Mouse (Mus musculus) ES-E14 (cell line): ENCODE measurements at regions not wholly inside any gene's neighbourhood (a gene's known extent, or its start where the extent isn't known, plus 50 kb on each side); places are given as distances from the start of the nearest gene placed in this dataset.

Experiments
- DNase-seq: peaks from one replicate; pipeline ENCODE4 v3.0.0-alpha.2; 2013; ENCODE audit warnings: low read depth, low spot score
- H3K27ac ChIP-seq: 2 replicates; pipeline ENCODE4 v1.5.1; 2012; ENCODE audit warnings: low read depth, mild to moderate bottlenecking, low read length, moderate library complexity, mixed read lengths; ENCODE audit not compliant: poor library complexity, insufficient read depth, severe bottlenecking
- H3K36me3 ChIP-seq: 2 replicates; pipeline ENCODE4 v1.6.1; 2012; ENCODE audit warnings: mild to moderate bottlenecking, low read length, moderate library complexity, mixed read lengths; ENCODE audit not compliant: control insufficient read depth, poor library complexity, insufficient read depth, severe bottlenecking
- H3K4me1 ChIP-seq, 2 experiments: fragments of 150-350 bp in 1 of 2; sonication (generic) in 1 of 2; 2 replicates each; pipeline ENCODE4 v1.6.1; 2012; ENCODE audit warnings: low read length in 2 of 2, mild to moderate bottlenecking in 1 of 2, mixed read lengths in 1 of 2; ENCODE audit not compliant: control insufficient read depth in 2 of 2, insufficient read depth in 2 of 2, poor library complexity in 1 of 2
- H3K4me3 ChIP-seq, 2 experiments: fragments of 150-350 bp in 1 of 2; sonication (generic) in 1 of 2; 2 replicates each; pipeline ENCODE4 v1.5.1; 2012; ENCODE audit warnings: low read length in 2 of 2, low read depth in 1 of 2, mild to moderate bottlenecking in 1 of 2, mixed read lengths in 1 of 2; ENCODE audit not compliant: insufficient read depth in 1 of 2, poor library complexity in 1 of 2, severe bottlenecking in 1 of 2
- H3K9ac ChIP-seq: 2 replicates; pipeline ENCODE4 v1.6.1; 2012; ENCODE audit warnings: low read depth, mild to moderate bottlenecking, low read length, mixed read lengths; ENCODE audit not compliant: poor library complexity, insufficient read depth, severe bottlenecking
- H3K9me3 ChIP-seq: fragments of 150-350 bp; sonication (generic); 2 replicates; pipeline ENCODE4 v1.6.1; 2012; ENCODE audit warnings: low read depth, mild to moderate bottlenecking, low read length; ENCODE audit not compliant: control insufficient read depth, insufficient read depth
- CHD2 ChIP-seq: IDR thresholded peaks from 2 replicates; pipeline ENCODE4 v1.6.1; 2014; ENCODE audit warnings: mild to moderate bottlenecking, low read depth, low read length, inconsistent platforms
- HCFC1 ChIP-seq: IDR thresholded peaks from 2 replicates; pipeline ENCODE4 v1.6.1; 2012; ENCODE audit warnings: low read length, inconsistent platforms, borderline replicate concordance; ENCODE audit not compliant: insufficient read depth
- MAFK ChIP-seq: IDR thresholded peaks from 2 replicates; pipeline ENCODE4 v1.6.1; 2014; ENCODE audit warnings: mild to moderate bottlenecking, low read depth, low read length, inconsistent platforms; ENCODE audit not compliant: insufficient read depth
- ZC3H11A ChIP-seq: IDR thresholded peaks from 2 replicates; pipeline ENCODE4 v1.6.1; 2012; ENCODE audit warnings: low read depth, mild to moderate bottlenecking, inconsistent platforms, low read length, borderline replicate concordance
- ZNF384 ChIP-seq: IDR thresholded peaks from 2 replicates; pipeline ENCODE4 v1.6.1; 2012; ENCODE audit warnings: low read depth, low read length, inconsistent platforms
- in situ Hi-C, 2 experiments: fragments of 600-800 bp; cut with MboI; formaldehyde crosslinking; loops; one replicate each; pipeline ENCODE4 v1.15.1; 2025; ENCODE audit warnings: low sequenced_read_pairs in 2 of 2, inconsistent platforms in 1 of 2; ENCODE audit not compliant: unreplicated experiment in 2 of 2

GRCm38 (mm10) chr15:85678981-85679708 is 55.6 kb upstream of the Ppara start:
- Histone ChIP-seq H3K27ac (no peak overlapping the region), H3K4me3 (peak overlapping the region; percentile 39 to 64; a peak in 3 of 4 replicates), H3K36me3 (no peaks in the 10 kb centered on the region), H3K4me1 (peaks cover 0 to 3% of the 10 kb centered on the region in 2 experiments; a peak in 1 of 4 replicates), H3K9ac (0 out of 2 replicates have a peak overlapping the region, but pooled peaks have one; percentile 19), H3K9me3 (no peaks in the 10 kb centered on the region)
- in situ Hi-C loops, result no loop called here
- TF ChIP-seq MAFK (no peak), HCFC1 (no peak), ZC3H11A (no peak), ZNF384 (no peak), CHD2 (no peak)
- no peak for DNase-seq

- Histone ChIP-seq H3K9ac (no peak overlapping the region), H3K9me3 (no peaks in the 10 kb centered on the region), H3K4me3 (no peak overlapping the region), H3K27ac (no peak overlapping the region), H3K36me3 (no peaks in the 10 kb centered on the region), H3K4me1 (peaks cover 0 to 3% of the 10 kb centered on the region in 2 experiments; a peak in 1 of 4 replicates)
- TF ChIP-seq ZNF384 (no peak), CHD2 (no peak), ZC3H11A (no peak), MAFK (no peak), HCFC1 (no peak)
- in situ Hi-C loops, result no loop called here
- DNase-seq, result no peak
Observed at GRCm38 (mm10) chr15:85679864-85680428, 54.8 kb upstream of the Ppara start.

GRCm38 (mm10) chr15:85680460-85681224 is 54.1 kb upstream of the Ppara start:
- H3K27ac ChIP-seq, result no peak overlapping the region
- no peak overlapping the region for H3K9ac ChIP-seq
- in situ Hi-C loops, result no loop called here
- H3K9me3 ChIP-seq, result no peaks in the 10 kb centered on the region
- TF ChIP-seq HCFC1, result no peak
- no peak for TF ChIP-seq MAFK
- no peak for TF ChIP-seq ZC3H11A
- TF ChIP-seq CHD2, result no peak
- TF ChIP-seq ZNF384, result no peak
- H3K36me3 ChIP-seq, result no peaks in the 10 kb centered on the region
- no peak for DNase-seq
- peaks cover 0 to 3% of the 10 kb centered on the region in 2 experiments; a peak in 2 of 4 replicates for H3K4me1 ChIP-seq
- no peak overlapping the region for H3K4me3 ChIP-seq

GRCm38 (mm10) chr15:85682116-85682515 is 52.7 kb upstream of the Ppara start:
- no peaks in the 10 kb centered on the region for H3K9me3 ChIP-seq
- peaks cover 0 to 9% of the 10 kb centered on the region in 2 experiments; a peak in 3 of 4 replicates for H3K4me1 ChIP-seq
- in situ Hi-C loops, result no loop called here
- no peaks in the 10 kb centered on the region for H3K36me3 ChIP-seq
- TF ChIP-seq ZNF384 (no peak), CHD2 (no peak)
- H3K4me3 ChIP-seq, result no peak overlapping the region
- no peak for DNase-seq
- H3K9ac ChIP-seq, result no peak overlapping the region
- H3K27ac ChIP-seq, result no peak overlapping the region
